Mouse (Mus musculus) MEL (cell line): ENCODE data around the gene Srsf3. TPM values are rescaled to one million over a fixed set of nuclear protein-coding genes. Genes with fewer than 3 reads are reported as not detected.

Source experiments
- DNase-seq: peaks from one replicate; pipeline ENCODE4 v3.0.0; 2011; ENCODE audit warnings: low read depth, low spot score
- H3K27ac ChIP-seq: 2 replicates; pipeline ENCODE4 v1.5.1; 2012; ENCODE audit warnings: low read depth, mild to moderate bottlenecking, control low read depth, low read length, moderate library complexity; ENCODE audit not compliant: control insufficient read depth
- H3K27me3 ChIP-seq, 2 experiments: fragments of 150-350 bp in 1 of 2; sonication (generic) in 1 of 2; 2 replicates each; pipeline ENCODE4 v1.6.1; 2012; ENCODE audit warnings: low read length in 2 of 2, mild to moderate bottlenecking in 2 of 2, improper control_type of control experiment in 1 of 2, moderate library complexity in 1 of 2; ENCODE audit not compliant: insufficient read depth in 2 of 2, control insufficient read depth in 1 of 2
- H3K36me3 ChIP-seq, 2 experiments: 2 replicates each; pipeline ENCODE4 v1.6.1; 2012 to 2014; ENCODE audit warnings: low read length in 2 of 2, improper control_type of control experiment in 1 of 2, inconsistent platforms in 1 of 2, mild to moderate bottlenecking in 1 of 2; ENCODE audit not compliant: insufficient read depth in 2 of 2, control insufficient read depth in 1 of 2
- H3K4me1 ChIP-seq, 2 experiments: fragments of 150-350 bp in 1 of 2; sonication (generic) in 1 of 2; 2 replicates each; pipeline ENCODE4 v1.6.1; 2012; ENCODE audit warnings: low read length in 2 of 2, improper control_type of control experiment in 1 of 2, mild to moderate bottlenecking in 1 of 2; ENCODE audit not compliant: insufficient read depth in 2 of 2, control insufficient read depth in 1 of 2
- H3K4me3 ChIP-seq, 2 experiments: fragments of 150-350 bp in 1 of 2; sonication (generic) in 1 of 2; 2 replicates each; pipeline ENCODE4 v1.5.1; 2012; ENCODE audit warnings: low read depth in 2 of 2, low read length in 2 of 2, mild to moderate bottlenecking in 2 of 2, moderate library complexity in 2 of 2, control low read depth in 1 of 2, improper control_type of control experiment in 1 of 2; ENCODE audit not compliant: control insufficient read depth in 1 of 2, insufficient read depth in 1 of 2
- H3K79me2 ChIP-seq: 2 replicates; pipeline ENCODE4 v1.6.1; 2012; ENCODE audit warnings: mild to moderate bottlenecking, low read length, moderate library complexity; ENCODE audit not compliant: control insufficient read depth, poor library complexity, insufficient read depth
- H3K9ac ChIP-seq: 2 replicates; pipeline ENCODE4 v1.6.1; 2012; ENCODE audit warnings: low read depth, mild to moderate bottlenecking, control low read depth, low read length, moderate library complexity; ENCODE audit not compliant: control insufficient read depth, poor library complexity, severe bottlenecking
- H3K9me3 ChIP-seq: fragments of 150-350 bp; sonication (generic); replicated peaks from 2 replicates; pipeline ENCODE4 v1.6.1; 2012; ENCODE audit warnings: mild to moderate bottlenecking, low read length, improper control_type of control experiment, moderate library complexity; ENCODE audit not compliant: insufficient read depth
- BHLHE40 ChIP-seq: IDR thresholded peaks from 2 replicates; pipeline ENCODE4 v1.6.1; 2012; ENCODE audit warnings: low read depth, mild to moderate bottlenecking, inconsistent platforms, low read length, improper control_type of control experiment, borderline replicate concordance
- CHD1 ChIP-seq: IDR thresholded peaks from 2 replicates; pipeline ENCODE4 v1.6.1; 2012; ENCODE audit warnings: low read depth, mild to moderate bottlenecking, inconsistent platforms, low read length, improper control_type of control experiment
- CHD2 ChIP-seq: IDR thresholded peaks from 2 replicates; pipeline ENCODE4 v1.6.1; 2011; ENCODE audit warnings: low read length, improper control_type of control experiment
- CTCF ChIP-seq, 3 experiments: IDR thresholded peaks in 2 of 3; conservative IDR thresholded peaks in 1 of 3; 2 replicates each; pipeline ENCODE4 v1.5.1; 2011 to 2012; ENCODE audit warnings: low read length in 3 of 3, low read depth in 2 of 3, mild to moderate bottlenecking in 2 of 3, improper control_type of control experiment in 1 of 3, inconsistent platforms in 1 of 3, mixed read lengths in 1 of 3, moderate library complexity in 1 of 3; ENCODE audit not compliant: control insufficient read depth in 1 of 3, insufficient read depth in 1 of 3, poor library complexity in 1 of 3, severe bottlenecking in 1 of 3
- E2F4 ChIP-seq: IDR thresholded peaks from 2 replicates; pipeline ENCODE4 v1.6.1; 2011; ENCODE audit warnings: low read depth, low read length, improper control_type of control experiment, borderline replicate concordance
- ELF1 ChIP-seq: IDR thresholded peaks from 2 replicates; pipeline ENCODE4 v1.6.1; 2014; ENCODE audit warnings: low read depth, mild to moderate bottlenecking, inconsistent platforms, low read length, improper control_type of control experiment, moderate library complexity
- EP300 ChIP-seq, 2 experiments: IDR thresholded peaks; 2 replicates each; pipeline ENCODE4 v1.6.1; 2011; ENCODE audit warnings: improper control_type of control experiment in 2 of 2, low read length in 2 of 2, low read depth in 1 of 2, mild to moderate bottlenecking in 1 of 2
- ETS1 ChIP-seq: IDR thresholded peaks from 2 replicates; pipeline ENCODE4 v1.6.1; 2012; ENCODE audit warnings: low read depth, mild to moderate bottlenecking, inconsistent platforms, low read length, improper control_type of control experiment, moderate library complexity
- GABPA ChIP-seq: IDR thresholded peaks from 2 replicates; pipeline ENCODE4 v1.6.1; 2012; ENCODE audit warnings: low read depth, mild to moderate bottlenecking, inconsistent platforms, low read length, improper control_type of control experiment, moderate library complexity
- GATA1 ChIP-seq: IDR thresholded peaks from 2 replicates; pipeline ENCODE4 v1.6.1; 2011; ENCODE audit warnings: low read depth, low read length, improper control_type of control experiment
- HCFC1 ChIP-seq: IDR thresholded peaks from 2 replicates; pipeline ENCODE4 v1.6.1; 2012; ENCODE audit warnings: low read depth, mild to moderate bottlenecking, inconsistent platforms, low read length, improper control_type of control experiment, moderate library complexity
- MAFK ChIP-seq: IDR thresholded peaks from 2 replicates; pipeline ENCODE4 v1.6.1; 2011; ENCODE audit warnings: low read depth, mild to moderate bottlenecking, low read length, improper control_type of control experiment, borderline replicate concordance
- MAX ChIP-seq: IDR thresholded peaks from 2 replicates; pipeline ENCODE4 v1.6.1; 2011; ENCODE audit warnings: low read length, improper control_type of control experiment
- MAZ ChIP-seq: IDR thresholded peaks from 2 replicates; pipeline ENCODE4 v1.6.1; 2012; ENCODE audit warnings: low read depth, mild to moderate bottlenecking, inconsistent platforms, low read length, improper control_type of control experiment
- MYB ChIP-seq: IDR thresholded peaks from 2 replicates; pipeline ENCODE4 v1.6.1; 2011; ENCODE audit warnings: mild to moderate bottlenecking, low read depth, low read length, improper control_type of control experiment
- MYC ChIP-seq: IDR thresholded peaks from 2 replicates; pipeline ENCODE4 v1.6.1; 2011; ENCODE audit warnings: low read depth, mild to moderate bottlenecking, low read length, improper control_type of control experiment, moderate library complexity
- RAD21 ChIP-seq: IDR thresholded peaks from 2 replicates; pipeline ENCODE4 v1.6.1; 2011; ENCODE audit warnings: mild to moderate bottlenecking, low read depth, low read length, improper control_type of control experiment
- RCOR1 ChIP-seq: IDR thresholded peaks from 2 replicates; pipeline ENCODE4 v1.6.1; 2012; ENCODE audit warnings: low read depth, mild to moderate bottlenecking, inconsistent platforms, low read length, improper control_type of control experiment
- TAL1 ChIP-seq: IDR thresholded peaks from 2 replicates; pipeline ENCODE4 v1.6.1; 2012; ENCODE audit warnings: mild to moderate bottlenecking, inconsistent platforms, low read length, moderate library complexity, mixed read lengths
- TBP ChIP-seq: IDR thresholded peaks from 2 replicates; pipeline ENCODE4 v1.8.0; 2011; ENCODE audit warnings: low read depth, low read length, improper control_type of control experiment
- ZKSCAN1 ChIP-seq: IDR thresholded peaks from 2 replicates; pipeline ENCODE4 v1.6.1; 2012; ENCODE audit warnings: low read depth, mild to moderate bottlenecking, inconsistent platforms, low read length, improper control_type of control experiment, moderate library complexity
- ZMIZ1 ChIP-seq: IDR thresholded peaks from 2 replicates; pipeline ENCODE4 v1.6.1; 2012; ENCODE audit warnings: low read depth, mild to moderate bottlenecking, inconsistent platforms, low read length, improper control_type of control experiment, moderate library complexity
- polyA plus RNA-seq, 2 experiments: library from polyadenylated mRNA; stranded (reverse) in 1 of 2; unstranded in 1 of 2; fragments of >175 nt in 1 of 2; fragments of >200 nt in 1 of 2; gene quantifications; 2 replicates each; pipeline versions ENCODE4 v1.2.1 to v1.2.4; 2012; ENCODE audit warnings: low replicate concordance in 2 of 2, low read depth in 1 of 2; ENCODE audit not compliant: insufficient read length in 2 of 2, insufficient read depth in 1 of 2, missing spikeins in 1 of 2
- total RNA-seq: library from RNA; depleted of rRNA; stranded (reverse); fragments of 300-350 nt; gene quantifications from 2 replicates; pipeline ENCODE4 v1.2.3, GENCODE M21; 2012

Gene Srsf3
- total and polyA plus RNA-seq, 3 experiments, result 326 to 556 (median 367) TPM

DNA sequence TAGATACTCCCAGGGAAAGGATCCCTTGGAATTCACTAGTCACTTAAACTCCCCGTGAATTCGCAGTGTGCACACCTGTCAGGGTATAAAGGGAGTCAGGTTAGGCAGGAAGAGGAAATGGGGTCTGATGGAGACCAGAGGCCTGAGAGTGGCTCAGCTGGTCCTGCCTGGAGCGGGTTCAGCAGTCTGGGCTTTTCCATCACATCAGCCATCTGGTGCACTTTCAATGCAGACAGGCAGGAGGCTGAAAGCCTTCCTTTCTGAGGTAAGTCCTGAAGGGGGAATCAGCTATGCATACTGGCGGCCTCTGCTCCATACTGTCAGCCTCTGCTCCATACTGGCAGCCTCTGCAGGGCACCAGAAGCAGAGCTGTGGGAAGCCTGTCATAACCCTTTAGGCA, 54.5 kb downstream of the Srsf3 start:
- no peaks in the 10 kb centered on the region for H3K27me3 ChIP-seq
- H3K4me3 ChIP-seq, result no peak overlapping the region
- 0 out of 4 replicates have a peak, but pooled peaks cover 0 to 2% of the 10 kb centered on the region in 2 experiments for H3K36me3 ChIP-seq
- no peak for TF ChIP-seq RCOR1
- TF ChIP-seq HCFC1, result no peak
- TF ChIP-seq TBP, result no peak
- no peak for TF ChIP-seq BHLHE40
- no peak for TF ChIP-seq GABPA
- no peak for TF ChIP-seq TAL1
- TF ChIP-seq CTCF (IDR thresholded peaks at IDR 0.05 in 2 of 3, conservative IDR thresholded peaks at IDR 0.05 in 1 of 3; ENCODE audit: control insufficient read depth in 1 of 3, insufficient read depth in 1 of 3, low read depth in 2 of 3, low read length in 3 of 3, poor library complexity in 1 of 3, severe bottlenecking in 1 of 3), result no peak
- TF ChIP-seq EP300 (IDR thresholded peaks at IDR 0.05; ENCODE audit: low read depth in 1 of 2, low read length in 2 of 2), result no peak
- no peak for TF ChIP-seq MAZ
- no peak for TF ChIP-seq ETS1
- no peak for TF ChIP-seq CHD2
- TF ChIP-seq MAFK, result no peak
- no peak for TF ChIP-seq MYC
- TF ChIP-seq GATA1, result no peak
- no peak for TF ChIP-seq ZKSCAN1
- TF ChIP-seq E2F4, result no peak
- no peak for DNase-seq
- H3K4me1 ChIP-seq, result peaks cover 2 to 4% of the 10 kb centered on the region in 2 experiments; a peak in 2 of 4 replicates
- no peak overlapping the region for H3K27ac ChIP-seq
- H3K79me2 ChIP-seq, result peaks cover 2% of the 10 kb centered on the region; the same call in 1 of the 2 replicates
- no peak overlapping the region for H3K9ac ChIP-seq
- no peaks in the 10 kb centered on the region for H3K9me3 ChIP-seq

DNA sequence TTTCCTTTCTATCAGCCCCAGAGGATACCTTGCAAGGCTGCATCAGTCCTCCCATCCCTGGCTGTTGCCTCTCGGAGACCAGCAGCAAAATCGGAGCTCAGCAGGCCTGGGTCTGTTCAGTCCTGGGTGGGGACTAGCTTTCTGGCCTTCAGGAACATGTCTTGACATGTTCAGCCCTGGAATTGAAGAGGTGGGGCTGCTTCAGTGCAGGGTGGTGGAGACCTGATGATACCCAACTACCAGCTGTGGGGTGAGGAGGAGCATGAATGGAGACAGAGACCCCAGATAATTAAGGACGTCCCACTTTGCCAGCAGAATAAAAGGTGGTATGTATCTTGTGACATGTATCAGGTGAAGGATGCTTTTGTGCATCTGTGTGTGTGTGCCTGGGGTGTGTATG, 58.3 kb downstream of the Srsf3 start, which contains the start of gene Cdkn1a:
Gene Cdkn1a, plus strand, starts transcription at position 201 of the 400 bp plus-strand sequence.
- Histone ChIP-seq H3K79me2 (peaks cover 8% of the 10 kb centered on the region; the same call in 1 of the 2 replicates), H3K27ac (no peak within 1 kb of the TSS), H3K4me1 (no peaks in the 10 kb centered on the region; a peak in 1 of 4 replicates), H3K36me3 (peaks cover 0 to under 1% of the 10 kb centered on the region in 2 experiments; a peak in 2 of 4 replicates), H3K9ac (no peak within 1 kb of the TSS)
- TF ChIP-seq ZMIZ1, result no peak
- TF ChIP-seq MAZ, result no peak
- TF ChIP-seq CHD2, result no peak
- TF ChIP-seq MYC, result no peak
- no peak for TF ChIP-seq RAD21
- no peak for TF ChIP-seq MYB
- no peak for TF ChIP-seq RCOR1
- TF ChIP-seq CTCF (IDR thresholded peaks at IDR 0.05 in 2 of 3, conservative IDR thresholded peaks at IDR 0.05 in 1 of 3; ENCODE audit: control insufficient read depth in 1 of 3, insufficient read depth in 1 of 3, low read depth in 2 of 3, low read length in 3 of 3, poor library complexity in 1 of 3, severe bottlenecking in 1 of 3), result no peak
- no peak for TF ChIP-seq MAX
- TF ChIP-seq BHLHE40, result no peak
- no peak for TF ChIP-seq CHD1
- no peak for TF ChIP-seq ELF1
- TF ChIP-seq, all 39 proteins: peak for 0
- Histone ChIP-seq H3K27me3 (no peaks in the 10 kb centered on the region), H3K4me3 (no peak within 1 kb of the TSS), H3K9me3 (no peaks in the 10 kb centered on the region)
- DNase-seq, result no peak
